Mouse (Mus musculus): ENCODE measurements around the gene Sema3d.

Sema3d gene

DNA sequence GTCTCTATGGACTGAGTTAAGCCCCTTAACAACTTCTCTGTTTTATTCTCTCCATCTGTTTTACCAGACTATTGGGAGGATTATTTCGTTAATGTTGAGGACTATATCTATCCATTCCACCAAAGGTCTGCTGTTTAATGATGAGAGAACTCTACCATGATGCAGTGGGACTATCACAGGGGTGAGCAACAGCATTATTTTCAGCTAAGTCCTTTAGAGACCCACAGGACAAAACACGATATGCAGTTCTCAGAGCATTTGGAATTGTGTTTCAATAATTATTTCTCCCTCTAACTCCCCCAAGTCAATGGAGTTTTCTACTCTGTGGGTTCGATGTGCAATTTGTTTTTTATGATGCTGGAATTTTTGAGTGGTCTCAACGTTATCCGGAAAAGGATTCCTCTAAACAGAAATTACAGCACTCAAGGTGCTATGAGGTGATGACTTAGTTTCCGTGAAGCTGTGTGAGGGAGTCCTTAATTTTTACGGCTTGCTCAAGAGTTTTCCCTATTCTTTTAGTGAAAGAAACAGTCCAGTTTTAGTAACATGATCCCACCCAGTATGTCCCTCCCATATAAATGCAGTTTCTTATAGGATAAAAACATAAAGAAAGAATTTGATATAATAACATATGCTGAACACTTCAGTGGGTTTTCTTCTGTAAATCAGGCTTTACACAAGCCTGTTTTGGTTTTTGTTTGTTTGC, 254.7 kb downstream of the Sema3d start:
- no peak for DNase-seq (ENCODE audit: low read depth)
